Mouse (Mus musculus) E14TG2a.4 (cell line): ENCODE data around the gene Igsf3.

Experiments
- H3K27me3 ChIP-seq: 2 replicates; pipeline ENCODE4 v1.6.1; 2014; ENCODE audit warnings: low read length, control low read depth; ENCODE audit not compliant: insufficient read depth
- H3K36me3 ChIP-seq: 2 replicates; pipeline ENCODE4 v1.6.1; 2014; ENCODE audit warnings: low read length, control low read depth; ENCODE audit not compliant: insufficient read depth
- H3K4me1 ChIP-seq: replicated peaks from 2 replicates; pipeline ENCODE4 v1.6.1; 2014; ENCODE audit warnings: low read depth, low read length, control low read depth
- H3K4me3 ChIP-seq: replicated peaks from 2 replicates; pipeline ENCODE4 v1.5.1; 2014; ENCODE audit warnings: mild to moderate bottlenecking, low read length
- H3K9me3 ChIP-seq: 2 replicates; pipeline ENCODE4 v1.6.1; 2014; ENCODE audit warnings: low read length, control low read depth
- CTCF ChIP-seq: conservative IDR thresholded peaks from 2 replicates; pipeline ENCODE4 v1.5.1; 2014; ENCODE audit warnings: low read length
- NANOG ChIP-seq: IDR thresholded peaks from 2 replicates; pipeline ENCODE4 v1.6.1; 2014; ENCODE audit warnings: borderline replicate concordance, low read length, mixed read lengths
- POU5F1 ChIP-seq: IDR thresholded peaks from 2 replicates; pipeline ENCODE4 v1.6.1; 2014; ENCODE audit warnings: low read length, borderline replicate concordance

Gene Igsf3

GRCm38 (mm10) chr3:101404620-101405415 is 27.9 kb downstream of the Igsf3 start:
- no peak for TF ChIP-seq POU5F1
- TF ChIP-seq CTCF: no peak
- TF ChIP-seq NANOG: no peak
- Histone ChIP-seq H3K4me3 (no peak overlapping the region), H3K9me3 (no peaks in the 10 kb centered on the region), H3K27me3 (no peaks in the 10 kb centered on the region), H3K36me3 (no peaks in the 10 kb centered on the region), H3K4me1 (peaks cover 94% of the 10 kb centered on the region)

DNA sequence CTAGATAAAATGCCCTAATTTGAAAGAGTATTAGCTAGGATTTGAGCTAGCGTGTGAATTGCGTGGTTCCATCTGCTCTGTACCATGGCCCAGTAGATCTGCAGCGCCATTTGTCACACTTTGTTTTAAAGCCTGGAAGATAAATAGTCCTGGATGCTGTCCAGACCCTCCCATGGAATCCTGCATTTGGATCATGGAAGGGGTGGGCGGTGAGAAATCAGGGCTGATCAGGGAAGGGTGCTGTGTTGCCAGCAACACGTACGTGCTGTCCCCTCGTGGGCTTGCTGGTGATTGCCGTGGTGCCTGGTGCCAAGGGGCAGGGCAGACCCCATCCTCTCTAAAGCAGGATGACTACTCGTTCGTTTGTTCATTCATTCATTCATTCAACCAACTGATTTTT is 28.6 kb downstream of the Igsf3 start:
- Histone ChIP-seq H3K36me3 (no peaks in the 10 kb centered on the region), H3K4me1 (peaks cover 95% of the 10 kb centered on the region)
- no peak for TF ChIP-seq NANOG
- no peak for TF ChIP-seq CTCF
- no peak for TF ChIP-seq POU5F1

GRCm38 (mm10) chr3:101406097-101406496 is 29.2 kb downstream of the Igsf3 start:
- no peak overlapping the region for H3K4me3 ChIP-seq
- no peaks in the 10 kb centered on the region for H3K36me3 ChIP-seq
- TF ChIP-seq NANOG (no peak), POU5F1 (no peak), CTCF (no peak)
- no peaks in the 10 kb centered on the region for H3K9me3 ChIP-seq
- H3K27me3 ChIP-seq: no peaks in the 10 kb centered on the region
- peaks cover 98% of the 10 kb centered on the region for H3K4me1 ChIP-seq

More for the DNA sequence above, 28.6 kb downstream of the Igsf3 start:
- no peaks in the 10 kb centered on the region for H3K9me3 ChIP-seq
- no peak overlapping the region for H3K4me3 ChIP-seq
- no peaks in the 10 kb centered on the region for H3K27me3 ChIP-seq

DNA sequence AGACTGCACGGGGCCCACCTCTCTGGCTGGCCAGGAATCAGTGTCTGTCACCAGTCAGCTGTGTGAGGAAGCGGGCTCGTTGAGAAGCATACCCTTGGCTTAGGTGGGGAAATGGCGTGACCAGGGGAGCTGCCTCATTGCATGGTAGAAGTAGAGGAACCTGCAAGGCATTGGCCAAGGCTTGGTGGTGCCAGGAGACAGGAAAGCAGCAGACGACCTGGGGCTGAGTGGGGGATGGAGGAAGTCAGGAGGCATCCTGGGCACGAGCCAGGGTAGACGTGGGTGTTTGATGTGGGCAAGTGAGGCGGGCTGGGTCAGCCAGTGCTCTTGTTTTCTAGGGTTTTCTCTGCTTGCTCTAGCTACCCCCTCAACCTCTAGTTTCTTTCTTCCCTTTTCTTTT is 30.7 kb downstream of the Igsf3 start:
- H3K27me3 ChIP-seq: no peaks in the 10 kb centered on the region
- H3K9me3 ChIP-seq: no peaks in the 10 kb centered on the region
- TF ChIP-seq POU5F1: no peak
- no peak for TF ChIP-seq NANOG
- no peak for TF ChIP-seq CTCF
- no peaks in the 10 kb centered on the region for H3K36me3 ChIP-seq
- peaks cover 98% of the 10 kb centered on the region for H3K4me1 ChIP-seq
- peak overlapping the region; percentile 43 for H3K4me3 ChIP-seq

DNA sequence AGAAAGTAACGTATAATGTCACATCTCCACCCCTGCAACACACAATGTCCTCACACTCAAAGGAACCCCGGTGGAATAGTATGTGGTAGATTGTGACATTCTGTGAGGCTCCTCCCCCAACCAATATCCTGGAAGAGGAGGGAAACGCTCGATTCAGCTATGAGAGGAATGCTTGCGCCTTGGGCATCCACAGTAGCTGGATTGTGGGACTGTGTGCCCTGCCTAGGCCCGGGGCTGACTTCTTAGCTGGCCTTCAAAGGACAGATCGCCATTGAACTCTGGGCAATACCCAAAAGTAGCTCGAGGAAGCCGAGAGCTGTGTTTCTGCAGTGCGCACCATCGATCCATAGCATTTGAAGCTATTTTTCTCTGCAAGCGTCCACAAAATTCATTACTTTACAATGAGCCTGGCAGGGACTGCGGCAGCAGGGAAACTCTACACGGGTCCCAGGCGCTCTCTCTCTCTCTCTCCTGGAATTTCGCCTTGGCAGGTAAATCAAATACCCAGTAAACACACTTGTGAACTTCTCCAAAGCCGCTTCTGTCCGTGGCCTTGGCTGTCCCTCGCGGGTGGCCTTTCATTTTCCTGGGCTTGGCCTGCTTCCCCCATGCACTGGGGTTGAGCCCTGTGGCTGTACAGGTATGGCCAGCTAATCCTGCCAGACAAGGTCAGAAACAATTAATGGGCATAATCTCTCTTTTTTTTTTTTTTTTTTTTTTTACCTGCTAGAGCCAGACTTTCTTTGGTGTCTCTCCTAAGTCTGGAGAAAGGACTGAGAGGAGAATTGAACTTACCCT is 32.3 kb downstream of the Igsf3 start:
- Histone ChIP-seq H3K27me3 (no peaks in the 10 kb centered on the region), H3K4me1 (peaks cover 95% of the 10 kb centered on the region), H3K9me3 (no peaks in the 10 kb centered on the region), H3K4me3 (peak overlapping the region; percentile 69), H3K36me3 (no peaks in the 10 kb centered on the region)
- no peak for TF ChIP-seq NANOG
- TF ChIP-seq POU5F1: no peak
- TF ChIP-seq CTCF: no peak

DNA sequence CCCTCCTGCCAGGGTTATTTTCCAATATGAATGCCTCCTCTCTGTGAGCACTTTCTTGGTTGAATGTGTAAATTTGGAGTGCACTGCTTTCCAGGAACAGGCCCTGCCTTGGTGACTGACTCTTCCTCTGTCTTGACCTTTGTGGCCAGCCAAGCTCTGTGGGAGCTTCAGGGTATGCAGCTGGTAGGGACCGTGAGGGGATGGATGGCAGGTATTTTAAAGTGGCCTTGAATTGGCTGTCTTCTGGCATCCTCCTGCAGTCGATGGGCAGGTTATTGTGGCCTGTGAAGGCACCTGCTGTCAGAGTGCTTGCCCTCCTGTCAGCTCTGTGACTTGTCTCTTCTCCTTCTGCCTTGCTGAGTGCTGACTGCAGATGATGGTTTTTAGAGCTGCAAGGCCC is 33.3 kb downstream of the Igsf3 start:
- H3K4me3 ChIP-seq: peak overlapping the region; percentile 69
- no peak for TF ChIP-seq CTCF
- no peak for TF ChIP-seq NANOG
- no peak for TF ChIP-seq POU5F1
- no peaks in the 10 kb centered on the region for H3K9me3 ChIP-seq

GRCm38 (mm10) chr3:101410745-101411144 is 33.9 kb downstream of the Igsf3 start:
- peak overlapping the region; percentile 69 for H3K4me3 ChIP-seq
- H3K27me3 ChIP-seq: no peaks in the 10 kb centered on the region
- TF ChIP-seq CTCF (no peak), NANOG (no peak), POU5F1 (no peak)
- H3K36me3 ChIP-seq: 0 out of 2 replicates have a peak, but pooled peaks cover 5% of the 10 kb centered on the region
- H3K9me3 ChIP-seq: no peaks in the 10 kb centered on the region
- peaks cover 96% of the 10 kb centered on the region for H3K4me1 ChIP-seq

More for the DNA sequence above, 33.3 kb downstream of the Igsf3 start:
- no peaks in the 10 kb centered on the region for H3K27me3 ChIP-seq
- 0 out of 2 replicates have a peak, but pooled peaks cover 4% of the 10 kb centered on the region for H3K36me3 ChIP-seq
- H3K4me1 ChIP-seq: peaks cover 96% of the 10 kb centered on the region

- Histone ChIP-seq H3K4me3 (peak overlapping the region; percentile 69), H3K4me1 (peaks cover 96% of the 10 kb centered on the region), H3K36me3 (peaks cover 5% of the 10 kb centered on the region; the same call in 1 of the 2 replicates), H3K9me3 (no peaks in the 10 kb centered on the region), H3K27me3 (no peaks in the 10 kb centered on the region)
- TF ChIP-seq NANOG (no peak), CTCF (no peak), POU5F1 (no peak)
Measured at GRCm38 (mm10) chr3:101411626-101412025, 34.7 kb downstream of the Igsf3 start.
